Mouse (Mus musculus) lung, postnatal 0 days (tissue): Measurements from ENCODE around the gene Akna. TPM values are rescaled to one million over a fixed set of nuclear protein-coding genes. Genes with fewer than 3 reads are reported as not detected.

Source experiments
- ATAC-seq: fragments of 200-750 bp; cut with Nextera tagmentation; 2 replicates; pipeline ENCODE4 v1.8.0; 2017; ENCODE audit warnings: moderate library complexity
- DNase-seq: peaks from one replicate; pipeline ENCODE4 v3.0.0-alpha.2; 2016; ENCODE audit warnings: low spot score
- H3K27ac ChIP-seq: fragments of 300-500 bp; sonication (generic); 2 replicates; pipeline ENCODE4 v1.5.1; 2014; ENCODE audit warnings: antibody characterized with exemption, mild to moderate bottlenecking, low read length, mixed read lengths
- H3K27me3 ChIP-seq: fragments of 300-500 bp; sonication (generic); replicated peaks from 2 replicates; pipeline ENCODE4 v1.6.1; 2014; ENCODE audit warnings: low read length, mixed read lengths; ENCODE audit not compliant: insufficient read depth
- H3K36me3 ChIP-seq: fragments of 300-500 bp; sonication (generic); 2 replicates; pipeline ENCODE4 v1.6.1; 2014; ENCODE audit warnings: low read length, mixed read lengths; ENCODE audit not compliant: insufficient read depth
- H3K4me1 ChIP-seq: fragments of 300-500 bp; sonication (generic); 2 replicates; pipeline ENCODE4 v1.6.1; 2014; ENCODE audit warnings: antibody characterized with exemption, low read depth, low read length, mixed read lengths; ENCODE audit not compliant: insufficient read depth
- H3K4me2 ChIP-seq: fragments of 300-500 bp; sonication (generic); replicated peaks from 2 replicates; pipeline ENCODE4 v1.6.1; 2014; ENCODE audit warnings: low read depth, mild to moderate bottlenecking, low read length, moderate library complexity, mixed read lengths
- H3K4me3 ChIP-seq: fragments of 300-500 bp; sonication (generic); 2 replicates; pipeline ENCODE4 v1.5.1; 2014; ENCODE audit warnings: low read depth, low read length
- H3K9ac ChIP-seq: fragments of 300-500 bp; sonication (generic); replicated peaks from 2 replicates; pipeline ENCODE4 v1.6.1; 2014; ENCODE audit warnings: low read depth, mild to moderate bottlenecking
- H3K9me3 ChIP-seq: fragments of 300-500 bp; sonication (generic); 2 replicates; pipeline ENCODE4 v1.6.1; 2016; ENCODE audit warnings: low read length, mixed read lengths
- CTCF ChIP-seq: IDR thresholded peaks from 2 replicates; pipeline ENCODE4 v1.5.1; 2016; ENCODE audit warnings: antibody characterized with exemption, mild to moderate bottlenecking
- EP300 ChIP-seq: IDR thresholded peaks from 2 replicates; pipeline ENCODE4 v1.6.1; 2016; ENCODE audit warnings: antibody characterized with exemption, mild to moderate bottlenecking, control low read depth
- WGBS: fragments of 180-500 bp; shearing (Covaris S2); extraction: QIAGEN DNeasy Blood & Tissue Kit; methylation state at CpG from one replicate; pipeline ENCODE4 v1.1.7; 2014; 5-methylcytosine and 5-hydroxymethylcytosine counted together
- polyA plus RNA-seq: library from polyadenylated mRNA; unstranded; fragments of >200 nt; fragmentation: Nextera tagmentation; extraction: Ambion mirVana; gene quantifications from 2 replicates; pipeline ENCODE4 v1.2.1, GENCODE M21; 2015

Akna gene
- polyA plus RNA-seq, 1 experiment from 2014 or later: 5.7 TPM

DNA sequence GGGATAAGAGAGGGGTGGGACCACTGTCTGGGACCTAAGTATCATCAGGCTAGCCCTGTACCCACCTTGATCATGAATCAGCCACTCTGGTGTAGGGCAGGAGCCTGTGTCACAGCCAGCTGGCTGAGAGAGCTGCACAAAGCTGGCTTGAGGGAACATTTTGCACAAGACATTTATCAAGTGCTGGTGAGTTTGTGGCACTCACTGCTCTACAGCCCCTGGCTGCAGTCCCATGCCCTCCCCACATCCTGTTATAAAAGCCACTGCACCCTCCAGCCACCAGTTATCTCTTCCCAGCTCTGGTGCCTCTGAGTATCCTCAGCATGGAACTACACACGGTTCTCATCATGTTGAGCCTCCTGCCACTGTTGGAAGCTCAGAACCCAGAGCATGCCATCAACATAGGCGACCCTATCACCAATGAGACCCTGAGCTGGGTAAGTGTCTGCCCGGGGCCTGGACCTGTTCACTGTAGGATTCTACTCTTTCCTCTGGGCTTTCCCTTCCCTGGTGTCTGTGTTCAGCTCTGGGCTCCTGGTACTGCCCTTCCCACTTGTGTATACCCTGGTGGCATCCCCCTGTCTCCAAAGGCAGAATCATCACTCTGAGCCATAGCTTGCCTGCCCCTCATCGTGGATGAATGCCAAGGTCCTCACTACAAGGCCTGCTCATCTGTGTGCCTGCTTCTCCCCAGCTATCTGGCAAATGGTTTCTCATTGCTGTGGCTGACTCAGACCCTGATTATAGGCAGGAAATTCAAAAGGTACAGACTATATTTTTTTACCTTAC, 47.1 kb downstream of the Akna start, which contains the start of gene Orm3:
Gene Orm3, plus strand, starts transcription at position 286 of the 789 bp plus-strand sequence.
- no peaks in the 10 kb centered on the region for H3K9me3 ChIP-seq
- H3K9ac ChIP-seq: no peak within 1 kb of the TSS
- no peaks in the 10 kb centered on the region for H3K27me3 ChIP-seq
- TF ChIP-seq EP300 (no peak), CTCF (no peak)
- H3K27ac ChIP-seq: no peak within 1 kb of the TSS
- ATAC-seq (peak; percentile 34), DNase-seq (peak; percentile 36)
- H3K4me2 ChIP-seq: no peak within 1 kb of the TSS
- H3K4me3 ChIP-seq: no peak within 1 kb of the TSS
- 60% methylated on average over 4 of the region's 4 CpGs for WGBS
- H3K4me1 ChIP-seq: no peaks in the 10 kb centered on the region
- H3K36me3 ChIP-seq: no peaks in the 10 kb centered on the region

DNA sequence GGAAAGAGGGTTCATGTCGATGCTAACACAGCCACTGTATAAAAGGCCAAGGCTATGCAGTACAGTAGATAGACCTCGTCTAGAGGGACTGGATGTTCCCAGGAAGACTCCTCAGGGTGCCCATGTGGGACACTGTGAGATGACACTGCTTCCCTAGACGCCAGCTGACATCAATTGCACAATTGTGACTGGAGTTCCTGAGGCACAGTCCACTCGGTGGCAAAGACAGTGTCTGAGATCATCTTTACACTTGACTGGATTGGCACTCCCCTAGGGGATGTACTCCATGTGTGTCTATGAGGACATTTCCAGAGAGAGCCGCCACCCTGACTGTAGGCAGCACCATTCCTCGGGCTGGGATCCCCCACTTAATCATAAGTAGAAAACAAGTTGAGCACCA, 54.6 kb downstream of the Akna start:
- no peak for DNase-seq
- no peak for ATAC-seq
- 70% methylated on average over 6 of the region's 6 CpGs for WGBS

GRCm38 (mm10) chr4:63346659-63347058, 56.5 kb downstream of the Akna start:
- no peak overlapping the region for H3K27ac ChIP-seq
- H3K9ac ChIP-seq: no peak overlapping the region
- DNase-seq (no peak), ATAC-seq (no peak)
- no peak overlapping the region for H3K4me3 ChIP-seq
- H3K4me2 ChIP-seq: no peak overlapping the region
- no peaks in the 10 kb centered on the region for H3K27me3 ChIP-seq
- TF ChIP-seq CTCF (no peak), EP300 (no peak)
- no peaks in the 10 kb centered on the region for H3K9me3 ChIP-seq
- 87% methylated on average over 4 of the region's 4 CpGs for WGBS
- no peaks in the 10 kb centered on the region for H3K4me1 ChIP-seq
- H3K36me3 ChIP-seq: no peaks in the 10 kb centered on the region

More for the DNA sequence above, 54.6 kb downstream of the Akna start:
- no peak for TF ChIP-seq EP300
- TF ChIP-seq CTCF: no peak
- no peaks in the 10 kb centered on the region for H3K9me3 ChIP-seq
- no peaks in the 10 kb centered on the region for H3K27me3 ChIP-seq
- no peaks in the 10 kb centered on the region for H3K36me3 ChIP-seq
- H3K27ac ChIP-seq: no peak overlapping the region
- no peak overlapping the region for H3K9ac ChIP-seq
- no peak overlapping the region for H3K4me2 ChIP-seq
- H3K4me3 ChIP-seq: no peak overlapping the region
- H3K4me1 ChIP-seq: no peaks in the 10 kb centered on the region

DNA sequence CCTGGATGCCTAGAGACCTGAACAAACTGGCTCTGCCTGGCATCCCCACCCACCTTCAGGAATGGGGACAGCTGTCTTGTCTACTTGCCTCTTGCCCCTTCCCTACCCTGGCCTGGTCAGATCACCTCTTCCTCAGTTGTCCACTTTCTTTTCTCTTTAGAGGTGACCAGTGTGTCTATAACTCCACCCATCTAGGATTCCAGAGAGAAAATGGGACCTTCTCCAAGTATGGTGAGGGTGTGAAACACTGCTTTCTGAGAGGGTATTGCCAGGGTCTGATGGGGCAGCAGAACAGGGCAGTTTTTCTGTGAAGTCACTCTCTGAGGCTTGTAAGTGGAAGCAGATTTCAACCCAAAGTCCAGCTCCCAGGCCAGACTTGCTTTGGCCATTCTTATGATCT, 57.9 kb downstream of the Akna start:
- no peak overlapping the region for H3K9ac ChIP-seq
- no peaks in the 10 kb centered on the region for H3K36me3 ChIP-seq
- H3K4me1 ChIP-seq: no peaks in the 10 kb centered on the region
- H3K9me3 ChIP-seq: no peaks in the 10 kb centered on the region
- ATAC-seq: no peak
- no peak overlapping the region for H3K4me2 ChIP-seq
- no peak overlapping the region for H3K4me3 ChIP-seq
- DNase-seq: no peak
- no peaks in the 10 kb centered on the region for H3K27me3 ChIP-seq
- no peak overlapping the region for H3K27ac ChIP-seq
- TF ChIP-seq CTCF (no peak), EP300 (no peak; the same call in 1 of the 2 replicates)

DNA sequence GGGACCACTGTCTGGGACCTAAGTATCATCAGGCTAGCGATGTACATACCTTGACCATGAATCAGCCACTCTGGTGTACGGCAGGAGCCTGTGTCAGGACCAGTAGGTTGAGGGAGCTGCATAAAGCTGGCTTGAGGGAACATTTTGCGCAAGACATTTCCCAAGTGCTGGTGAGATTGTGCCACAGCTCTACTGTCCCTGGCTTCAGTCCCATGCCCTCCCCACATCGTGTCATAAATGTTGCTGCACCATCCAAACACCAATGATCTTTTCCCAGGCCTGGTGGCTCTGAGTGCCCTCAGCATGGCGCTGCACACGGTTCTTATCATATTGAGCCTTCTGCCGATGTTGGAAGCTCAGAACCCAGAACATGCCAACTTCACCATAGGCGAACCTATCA, 58.9 kb downstream of the Akna start, which contains the start of gene Orm1:
Gene Orm1, plus strand, starts transcription at position 266 of the 400 bp plus-strand sequence.
- WGBS: 72% methylated on average over 8 of the region's 8 CpGs
- DNase-seq: peak; percentile 82
- Histone ChIP-seq H3K4me3 (no peak within 1 kb of the TSS), H3K9me3 (no peaks in the 10 kb centered on the region), H3K27ac (no peak within 1 kb of the TSS), H3K27me3 (no peaks in the 10 kb centered on the region), H3K9ac (no peak within 1 kb of the TSS), H3K4me2 (no peak within 1 kb of the TSS), H3K36me3 (no peaks in the 10 kb centered on the region), H3K4me1 (no peaks in the 10 kb centered on the region)
- peak; percentile 88 for ATAC-seq
- peak; percentile 85 for TF ChIP-seq EP300
- no peak for TF ChIP-seq CTCF

DNA sequence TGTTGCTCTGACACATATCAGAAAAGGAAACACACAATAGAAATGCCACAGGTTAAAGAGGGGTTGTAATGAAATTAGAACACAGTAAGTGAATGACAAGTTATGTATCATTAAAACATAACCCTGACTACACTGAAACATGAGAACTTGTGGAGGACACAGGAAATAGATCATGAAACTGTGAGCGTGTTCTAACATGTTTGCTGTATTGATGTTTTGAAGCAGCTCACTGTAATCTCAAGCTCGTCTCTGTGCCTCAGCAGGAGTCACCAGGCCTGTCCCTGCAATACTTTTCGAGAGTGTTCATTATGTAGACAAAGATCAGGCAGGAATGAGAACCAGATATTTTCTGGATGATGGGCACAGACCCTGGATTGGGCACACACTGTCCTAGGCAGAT, 59.5 kb downstream of the Akna start:
- DNase-seq (no peak), ATAC-seq (0 out of 2 replicates have a peak, but pooled peaks have one; percentile 1)
- H3K4me2 ChIP-seq: no peak overlapping the region
- no peaks in the 10 kb centered on the region for H3K4me1 ChIP-seq
- no peak overlapping the region for H3K27ac ChIP-seq
- H3K4me3 ChIP-seq: no peak overlapping the region
- H3K9ac ChIP-seq: no peak overlapping the region
- no peaks in the 10 kb centered on the region for H3K9me3 ChIP-seq
- WGBS: 50% methylated on average over 3 of the region's 3 CpGs
- no peak for TF ChIP-seq CTCF
- no peak for TF ChIP-seq EP300
- H3K27me3 ChIP-seq: no peaks in the 10 kb centered on the region
- H3K36me3 ChIP-seq: no peaks in the 10 kb centered on the region
